Mouse (Mus musculus): Measurements from ENCODE around the gene Il27ra. TPM values are rescaled to one million over a fixed set of nuclear protein-coding genes. Genes with fewer than 3 reads are reported as not detected.

Gene Il27ra
- polyA plus RNA-seq, 1 experiment from 2014 or later: 0.76 TPM

- no peaks in the 10 kb centered on the region for H3K27me3 ChIP-seq (ENCODE audit: insufficient read depth, low read length)
- H3K36me3 ChIP-seq (replicated peaks; ENCODE audit: insufficient read depth, low read length): no peaks in the 10 kb centered on the region
- peak overlapping the region; percentile 94 for H3K4me2 ChIP-seq (ENCODE audit: low read depth, low read length)
- peak overlapping the region; percentile 74; the same call in 1 of the 2 replicates for H3K4me3 ChIP-seq (ENCODE audit: low read depth, low read length)
- H3K27ac ChIP-seq (ENCODE audit: low read depth): no peak overlapping the region
- peaks cover 44% of the 10 kb centered on the region for H3K4me1 ChIP-seq (ENCODE audit: insufficient read depth)
- TF ChIP-seq EP300 (IDR thresholded peaks at IDR 0.05; ENCODE audit: low read depth): no peak
- 80% methylated on average over 7 of the region's 7 CpGs for WGBS (ENCODE audit: insufficient replicate concordance)
- H3K9me3 ChIP-seq (ENCODE audit: low read length): no peaks in the 10 kb centered on the region
- ATAC-seq (no peak), DNase-seq (no peak)
- H3K9ac ChIP-seq (replicated peaks): no peak overlapping the region
These were observed 25.5 kb upstream of the Il27ra start for GRCm38 (mm10) chr8:84067911-84068310.

GRCm38 (mm10) chr8:84067047-84067573, 24.7 kb upstream of the Il27ra start:
- peak; percentile 97 for DNase-seq
- H3K27ac ChIP-seq (ENCODE audit: low read depth): peak overlapping the region; percentile 97
- H3K4me3 ChIP-seq (ENCODE audit: low read depth, low read length): peak overlapping the region; percentile 74
- no peaks in the 10 kb centered on the region for H3K36me3 ChIP-seq (replicated peaks; ENCODE audit: insufficient read depth, low read length)
- 1% methylated on average over 38 of the region's 58 CpGs for WGBS (ENCODE audit: insufficient replicate concordance)
- H3K9ac ChIP-seq (replicated peaks): peak overlapping the region; percentile 71
- no peaks in the 10 kb centered on the region for H3K9me3 ChIP-seq (ENCODE audit: low read length)
- H3K27me3 ChIP-seq (ENCODE audit: insufficient read depth, low read length): no peaks in the 10 kb centered on the region
- H3K4me1 ChIP-seq (ENCODE audit: insufficient read depth): peaks cover 44% of the 10 kb centered on the region
- H3K4me2 ChIP-seq (ENCODE audit: low read depth, low read length): peak overlapping the region; percentile 94
- peak; percentile 78 for ATAC-seq
- no peak for TF ChIP-seq CTCF (IDR thresholded peaks at IDR 0.05; ENCODE audit: low read depth)
- TF ChIP-seq EP300 (IDR thresholded peaks at IDR 0.05; ENCODE audit: low read depth): no peak

- under 1% methylated on average over 50 of the region's 51 CpGs for WGBS (ENCODE audit: insufficient replicate concordance)
- Histone ChIP-seq H3K9ac (replicated peaks) (peak within 1 kb of the TSS; percentile 77), H3K4me3 (ENCODE audit: low read depth, low read length) (peak within 1 kb of the TSS; percentile 74), H3K9me3 (ENCODE audit: low read length) (no peaks in the 10 kb centered on the region), H3K4me2 (ENCODE audit: low read depth, low read length) (peak within 1 kb of the TSS; percentile 94), H3K4me1 (ENCODE audit: insufficient read depth) (peaks cover 41% of the 10 kb centered on the region), H3K27ac (ENCODE audit: low read depth) (peak within 1 kb of the TSS; percentile 97), H3K27me3 (ENCODE audit: insufficient read depth, low read length) (no peaks in the 10 kb centered on the region), H3K36me3 (replicated peaks; ENCODE audit: insufficient read depth, low read length) (no peaks in the 10 kb centered on the region)
- DNase-seq (peak; percentile 98), ATAC-seq (peak; percentile 94)
- TF ChIP-seq CTCF (IDR thresholded peaks at IDR 0.05; ENCODE audit: low read depth) (no peak), EP300 (IDR thresholded peaks at IDR 0.05; ENCODE audit: low read depth) (peak; percentile 71; the same call in 1 of the 2 replicates)
These were observed 24.0 kb upstream of the Il27ra start, which contains the start of gene Rfx1 for GRCm38 (mm10) chr8:84066291-84066930. Gene Rfx1, plus strand, starts transcription at chr8:84066834.

- H3K4me3 ChIP-seq (ENCODE audit: low read depth, low read length): peak overlapping the region; percentile 74
- no peak for TF ChIP-seq CTCF (IDR thresholded peaks at IDR 0.05; ENCODE audit: low read depth)
- no peak for TF ChIP-seq EP300 (IDR thresholded peaks at IDR 0.05; ENCODE audit: low read depth)
- peaks cover 36% of the 10 kb centered on the region for H3K4me1 ChIP-seq (ENCODE audit: insufficient read depth)
- no peaks in the 10 kb centered on the region for H3K27me3 ChIP-seq (ENCODE audit: insufficient read depth, low read length)
- no peaks in the 10 kb centered on the region for H3K36me3 ChIP-seq (replicated peaks; ENCODE audit: insufficient read depth, low read length)
- WGBS (ENCODE audit: insufficient replicate concordance): 23% methylated on average over 5 of the region's 5 CpGs
- H3K27ac ChIP-seq (ENCODE audit: low read depth): peak overlapping the region; percentile 97
- no peak for DNase-seq
- no peaks in the 10 kb centered on the region for H3K9me3 ChIP-seq (ENCODE audit: low read length)
- no peak for ATAC-seq
- peak overlapping the region; percentile 94 for H3K4me2 ChIP-seq (ENCODE audit: low read depth, low read length)
- peak overlapping the region; percentile 77 for H3K9ac ChIP-seq (replicated peaks)
These were observed 23.2 kb upstream of the Il27ra start for GRCm38 (mm10) chr8:84065457-84066072.

- peak within 1 kb of the TSS; percentile 94 for H3K4me2 ChIP-seq (ENCODE audit: low read depth, low read length)
- peak within 1 kb of the TSS; percentile 97 for H3K27ac ChIP-seq (ENCODE audit: low read depth)
- 75% methylated on average over 1 of the region's 1 CpGs for WGBS (ENCODE audit: insufficient replicate concordance)
- H3K9me3 ChIP-seq (ENCODE audit: low read length): no peaks in the 10 kb centered on the region
- H3K4me1 ChIP-seq (ENCODE audit: insufficient read depth): peaks cover 33% of the 10 kb centered on the region
- H3K27me3 ChIP-seq (ENCODE audit: insufficient read depth, low read length): no peaks in the 10 kb centered on the region
- H3K36me3 ChIP-seq (replicated peaks; ENCODE audit: insufficient read depth, low read length): no peaks in the 10 kb centered on the region
- no peak for ATAC-seq
- no peak for TF ChIP-seq EP300 (IDR thresholded peaks at IDR 0.05; ENCODE audit: low read depth)
- no peak for TF ChIP-seq CTCF (IDR thresholded peaks at IDR 0.05; ENCODE audit: low read depth)
- peak within 1 kb of the TSS; percentile 74 for H3K4me3 ChIP-seq (ENCODE audit: low read depth, low read length)
- H3K9ac ChIP-seq (replicated peaks): peak within 1 kb of the TSS; percentile 77
- no peak for DNase-seq
These were observed 22.6 kb upstream of the Il27ra start, which contains the start of gene Gm10643 for GRCm38 (mm10) chr8:84065037-84065436. Gene Gm10643, minus strand, starts transcription at chr8:84065137.

- Histone ChIP-seq H3K4me3 (ENCODE audit: low read depth, low read length) (no peak overlapping the region), H3K9me3 (ENCODE audit: low read length) (no peaks in the 10 kb centered on the region), H3K4me1 (ENCODE audit: insufficient read depth) (peaks cover 23% of the 10 kb centered on the region), H3K27me3 (ENCODE audit: insufficient read depth, low read length) (no peaks in the 10 kb centered on the region), H3K9ac (replicated peaks) (no peak overlapping the region), H3K4me2 (ENCODE audit: low read depth, low read length) (no peak overlapping the region), H3K36me3 (replicated peaks; ENCODE audit: insufficient read depth, low read length) (no peaks in the 10 kb centered on the region), H3K27ac (ENCODE audit: low read depth) (peak overlapping the region; percentile 65; the same call in 1 of the 2 replicates)
- TF ChIP-seq EP300 (IDR thresholded peaks at IDR 0.05; ENCODE audit: low read depth): no peak
- TF ChIP-seq CTCF (IDR thresholded peaks at IDR 0.05; ENCODE audit: low read depth): no peak
- DNase-seq (peak; percentile 41), ATAC-seq (no peak)
- 31% methylated on average over 8 of the region's 8 CpGs for WGBS (ENCODE audit: insufficient replicate concordance)
These were observed 21.6 kb upstream of the Il27ra start for GRCm38 (mm10) chr8:84063861-84064610.
